Comparison of ENCODE assay signal across 15 mouse cellular contexts in genomic region chr9:96836984-96837383, GRCm38 (mm10). TPM values are rescaled to one million over a fixed set of nuclear protein-coding genes. Genes with fewer than 3 reads are reported as not detected.
DNase-seq lines count a peak whose midpoint lies in the region; ATAC-seq lines count a peak whose summit lies in the region.
"Had no signal": no experiment of that assay in that cellular context is flagged by ENCODE, and none has a peak within 500 bp of the region (broad histone marks: within the 10 kb centered on the region; RNA-seq: fewer than 3 reads in every experiment).

No protein-coding gene starts in this region.

- no peaks in the 10 kb centered on the region for H3K9me3 ChIP-seq in kidney, embryonic 14.5 days (ENCODE audit: control insufficient read depth, low read length)
- no peaks in the 10 kb centered on the region; the same call in 1 of the 2 replicates for H3K9me3 ChIP-seq in embryonic facial prominence, embryonic 10.5 days
- H3K9me3 ChIP-seq in hindbrain, embryonic 16.5 days (ENCODE audit: control insufficient read depth, low read length), result no peaks in the 10 kb centered on the region
- H3K9me3 ChIP-seq in midbrain, embryonic 15.5 days, result no peaks in the 10 kb centered on the region
- H3K9me3 ChIP-seq: liver, embryonic 15.5 days had no signal

- no peaks in the 10 kb centered on the region for H3K27me3 ChIP-seq in kidney, embryonic 14.5 days (ENCODE audit: control insufficient read depth, insufficient read depth, low read length)
- no peaks in the 10 kb centered on the region for H3K27me3 ChIP-seq in embryonic facial prominence, embryonic 10.5 days (replicated peaks; ENCODE audit: low read depth, poor library complexity, severe bottlenecking)
- H3K27me3 ChIP-seq in hindbrain, embryonic 16.5 days (replicated peaks; ENCODE audit: control insufficient read depth, insufficient read depth, low read length), result no peaks in the 10 kb centered on the region
- H3K27me3 ChIP-seq in midbrain, embryonic 15.5 days (replicated peaks), result no peaks in the 10 kb centered on the region
- H3K27me3 ChIP-seq: heart, embryonic 13.5 days; liver, embryonic 15.5 days had no signal

- H3K4me1 ChIP-seq in kidney, embryonic 14.5 days (ENCODE audit: control insufficient read depth, insufficient read depth, low read length), result no peaks in the 10 kb centered on the region
- peaks cover 39% of the 10 kb centered on the region for H3K4me1 ChIP-seq in embryonic facial prominence, embryonic 10.5 days
- peaks cover 24% of the 10 kb centered on the region for H3K4me1 ChIP-seq in hindbrain, embryonic 16.5 days (ENCODE audit: control insufficient read depth, insufficient read depth, low read depth, low read length)
- peaks cover 38% of the 10 kb centered on the region for H3K4me1 ChIP-seq in midbrain, embryonic 15.5 days
- H3K4me1 ChIP-seq: liver, embryonic 15.5 days had no signal

- no peaks in the 10 kb centered on the region for H3K36me3 ChIP-seq in kidney, embryonic 14.5 days (ENCODE audit: control insufficient read depth, insufficient read depth, low read length)
- peaks cover 3% of the 10 kb centered on the region; the same call in 1 of the 2 replicates for H3K36me3 ChIP-seq in embryonic facial prominence, embryonic 10.5 days (replicated peaks)
- H3K36me3 ChIP-seq in hindbrain, embryonic 16.5 days (ENCODE audit: control insufficient read depth, insufficient read depth, low read length), result no peaks in the 10 kb centered on the region
- no peaks in the 10 kb centered on the region for H3K36me3 ChIP-seq in midbrain, embryonic 15.5 days (replicated peaks)
- H3K36me3 ChIP-seq: liver, embryonic 15.5 days had no signal

- WGBS in kidney, embryonic 14.5 days, result 37% methylated on average over 8 of the region's 8 CpGs
- WGBS in embryonic facial prominence, embryonic 10.5 days, result 22% methylated on average over 8 of the region's 8 CpGs
- WGBS in hindbrain, embryonic 16.5 days, result 27% methylated on average over 8 of the region's 8 CpGs
- WGBS in midbrain, embryonic 15.5 days, result 27% methylated on average over 8 of the region's 8 CpGs

- ATAC-seq in kidney, embryonic 14.5 days (ENCODE audit: low FRiP score, low TSS enrichment), result no peak
- peak; percentile 5; the same call in 1 of the 2 replicates for ATAC-seq in hindbrain, embryonic 16.5 days
- 0 out of 2 replicates have a peak, but pooled peaks have one; percentile 15 for ATAC-seq in midbrain, embryonic 15.5 days (replicated peaks)
- ATAC-seq: CD4-positive, CD25-positive, alpha-beta regulatory T cell, adult 4 months had no signal

- H3K4me2 ChIP-seq in kidney, embryonic 14.5 days (replicated peaks; ENCODE audit: low read depth, low read length), result no peak overlapping the region
- H3K4me2 ChIP-seq in hindbrain, embryonic 16.5 days (ENCODE audit: low read length), result no peak overlapping the region
- H3K4me2 ChIP-seq in midbrain, embryonic 15.5 days, result no peak overlapping the region
- H3K4me2 ChIP-seq: heart, embryonic 13.5 days; liver, embryonic 15.5 days had no signal

- no peak overlapping the region for H3K4me3 ChIP-seq in kidney, embryonic 14.5 days (ENCODE audit: low read length)
- H3K4me3 ChIP-seq in embryonic facial prominence, embryonic 10.5 days, result no peak overlapping the region
- H3K4me3 ChIP-seq in hindbrain, embryonic 16.5 days (ENCODE audit: low read length), result no peak overlapping the region
- H3K4me3 ChIP-seq in midbrain, embryonic 15.5 days, result no peak overlapping the region
- H3K4me3 ChIP-seq: gastrocnemius, adult 2 months; heart, embryonic 13.5 days; liver, embryonic 15.5 days had no signal

- DNase-seq in kidney, postnatal 10 days, result peak; percentile 37
- peak; percentile 31 for DNase-seq in embryonic facial prominence, embryonic 10.5 days (ENCODE audit: low spot score)
- DNase-seq in right cerebral cortex, adult 2 months (ENCODE audit: low spot score in 2 of 2), result no peak
- DNase-seq in left cerebral cortex, adult 8-10 months (ENCODE audit: low spot score in 2 of 2), result no peak
- DNase-seq: cerebellum, adult 11 months; gastrocnemius, adult 2 months; lung, postnatal 36 days; spleen, adult 18-20 months; thymus, postnatal 14 days had no signal

- no peak overlapping the region for H3K27ac ChIP-seq in kidney, embryonic 14.5 days (ENCODE audit: low read depth, low read length)
- H3K27ac ChIP-seq in embryonic facial prominence, embryonic 10.5 days (replicated peaks), result peak overlapping the region; percentile 59; the same call in 1 of the 2 replicates
- H3K27ac ChIP-seq in hindbrain, embryonic 16.5 days (ENCODE audit: low read depth, low read length), result peak overlapping the region; percentile 45; the same call in 1 of the 2 replicates
- H3K27ac ChIP-seq in midbrain, embryonic 15.5 days, result peak overlapping the region; percentile 82
- H3K27ac ChIP-seq: gastrocnemius, adult 2 months; heart, embryonic 13.5 days; liver, embryonic 15.5 days had no signal

- no peak overlapping the region for H3K9ac ChIP-seq in kidney, embryonic 14.5 days (ENCODE audit: low read depth, low read length)
- H3K9ac ChIP-seq in hindbrain, embryonic 16.5 days (ENCODE audit: low read depth, low read length), result no peak overlapping the region
- H3K9ac ChIP-seq in midbrain, embryonic 15.5 days, result no peak overlapping the region
- H3K9ac ChIP-seq: heart, embryonic 13.5 days; liver, embryonic 15.5 days had no signal

RNA-seq across cellular contexts. Expression of gene Pxylp1, which starts 55.5 kb away (rescaled TPM):
- polyA plus RNA-seq in kidney, embryonic 14.5 days (2014; fragmentation: Nextera tagmentation; extraction: Ambion mirVana), result 10.6 and 19.3 TPM in 2 replicates
- 16.7 and 17.5 TPM in 2 replicates for polyA plus RNA-seq in embryonic facial prominence, embryonic 10.5 days (2016; fragmentation: Nextera tagmentation; extraction: Ambion mirVana)
- polyA plus RNA-seq in hindbrain, embryonic 16.5 days (2015; fragmentation: Nextera tagmentation; extraction: Ambion mirVana), result 30.7 and 37.6 TPM in 2 replicates
- 42.4 and 48.6 TPM in 2 replicates for polyA plus RNA-seq in midbrain, embryonic 15.5 days (2015; fragmentation: Nextera tagmentation; extraction: Ambion mirVana)
- 10 to 100 TPM; 17.8 to 28.5 (median 20.7) TPM for total RNA-seq in left cerebral cortex, adult 8-10 months (2022)

Comparison
In these comparisons a context has a peak if more than half of its experiments do, and no peak if none do; other contexts are left out.
1. DNase-seq: peak in kidney, postnatal 10 days (single experiment) and embryonic facial prominence, embryonic 10.5 days (single experiment); none in right cerebral cortex, adult 2 months (0 of 2) and left cerebral cortex, adult 8-10 months (0 of 2).